Mouse (Mus musculus) stomach, postnatal 0 days (tissue): ENCODE results near the gene Psmc2. TPM values are rescaled to one million over a fixed set of nuclear protein-coding genes. Genes with fewer than 3 reads are reported as not detected.

ENCODE experiments used
- ATAC-seq: fragments of 200-750 bp; cut with Nextera tagmentation; 2 replicates; pipeline ENCODE4 v1.8.0; 2017; ENCODE audit not compliant: low FRiP score, low TSS enrichment
- DNase-seq: peaks from one replicate; pipeline ENCODE4 v3.0.0-alpha.2; 2016; ENCODE audit warnings: low spot score
- H3K27ac ChIP-seq: fragments of 300-500 bp; sonication (generic); replicated peaks from 2 replicates; pipeline ENCODE4 v1.5.1; 2014; ENCODE audit warnings: mild to moderate bottlenecking, control low read depth
- H3K27me3 ChIP-seq: fragments of 300-500 bp; sonication (generic); 2 replicates; pipeline ENCODE4 v1.6.1; 2014; ENCODE audit warnings: low read length; ENCODE audit not compliant: control insufficient read depth, insufficient read depth
- H3K36me3 ChIP-seq: fragments of 300-500 bp; sonication (generic); 2 replicates; pipeline ENCODE4 v1.6.1; 2014; ENCODE audit warnings: low read length, mixed read lengths; ENCODE audit not compliant: control insufficient read depth, insufficient read depth
- H3K4me1 ChIP-seq: fragments of 300-500 bp; sonication (generic); replicated peaks from 2 replicates; pipeline ENCODE4 v1.6.1; 2014; ENCODE audit warnings: antibody characterized with exemption; ENCODE audit not compliant: control insufficient read depth, insufficient read depth
- H3K4me2 ChIP-seq: fragments of 300-500 bp; sonication (generic); replicated peaks from 2 replicates; pipeline ENCODE4 v1.6.1; 2014; ENCODE audit warnings: low read depth, mild to moderate bottlenecking, control low read depth, moderate library complexity
- H3K4me3 ChIP-seq: fragments of 300-500 bp; sonication (generic); 2 replicates; pipeline ENCODE4 v1.5.1; 2014; ENCODE audit warnings: low read depth, low read length, control low read depth
- H3K9ac ChIP-seq: fragments of 300-500 bp; sonication (generic); 2 replicates; pipeline ENCODE4 v1.6.1; 2014; ENCODE audit warnings: mild to moderate bottlenecking, low read length, control low read depth, mixed read lengths
- H3K9me3 ChIP-seq: fragments of 300-500 bp; sonication (generic); 2 replicates; pipeline ENCODE4 v1.6.1; 2016; ENCODE audit warnings: low read length; ENCODE audit not compliant: control insufficient read depth
- CTCF ChIP-seq: IDR thresholded peaks from 2 replicates; pipeline ENCODE4 v1.5.1; 2016; ENCODE audit warnings: antibody characterized with exemption, low read depth, mild to moderate bottlenecking, moderate library complexity
- EP300 ChIP-seq: optimal IDR thresholded peaks from 2 replicates; pipeline ENCODE3; 2016; ENCODE audit warnings: antibody characterized with exemption
- WGBS: fragments of 180-500 bp; shearing (Covaris S2); extraction: QIAGEN DNeasy Blood & Tissue Kit; methylation state at CpG from one replicate; pipeline ENCODE4 v1.1.7; 2014; 5-methylcytosine and 5-hydroxymethylcytosine counted together
- polyA plus RNA-seq: library from polyadenylated mRNA; unstranded; fragments of >200 nt; fragmentation: Nextera tagmentation; extraction: Ambion mirVana; gene quantifications from 2 replicates; pipeline ENCODE4 v1.2.1, GENCODE M21; 2015

Psmc2 gene
- polyA plus RNA-seq, result 126 and 127 TPM in 2 replicates

DNA sequence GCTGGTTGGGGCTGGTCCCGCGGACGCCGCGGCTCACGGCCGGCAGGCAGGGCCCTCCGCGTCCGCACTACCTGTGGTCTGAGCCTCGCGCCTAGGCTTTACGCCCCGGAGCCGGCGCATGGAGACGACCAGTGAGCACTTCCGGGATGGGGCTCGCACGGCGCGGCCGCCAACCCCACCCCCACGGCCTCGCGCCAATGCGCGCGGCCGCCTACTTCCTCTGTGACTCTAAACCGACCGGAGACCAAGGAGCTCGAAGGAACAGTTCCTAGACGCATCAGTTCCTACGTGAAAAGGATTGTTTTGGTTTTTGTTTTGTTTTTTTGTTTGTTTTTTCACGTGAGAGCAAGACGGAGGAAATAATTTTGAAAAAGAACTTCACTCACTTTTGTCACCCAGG is at the start of gene Psmc2, which contains the start of gene Dnajc2:
Psmc2 (plus strand) TSS at position 231 of the 400 bp plus-strand sequence.
Dnajc2 (minus strand) TSS at position 199 of the 400 bp plus-strand sequence.
- H3K9me3 ChIP-seq, result no peaks in the 10 kb centered on the region
- H3K36me3 ChIP-seq, result peaks cover 14% of the 10 kb centered on the region; the same call in 1 of the 2 replicates
- peak within 1 kb of the TSS; percentile 85 for H3K27ac ChIP-seq
- H3K27me3 ChIP-seq, result no peaks in the 10 kb centered on the region
- no peak for TF ChIP-seq CTCF
- TF ChIP-seq EP300, result no peak
- ATAC-seq, result peak; percentile 97
- peak within 1 kb of the TSS; percentile 98 for H3K4me2 ChIP-seq
- DNase-seq, result peak; percentile 93
- H3K9ac ChIP-seq, result peak within 1 kb of the TSS; percentile 77
- WGBS, result under 1% methylated on average over 37 of the region's 37 CpGs
- peak within 1 kb of the TSS; percentile 98 for H3K4me3 ChIP-seq
- H3K4me1 ChIP-seq, result no peaks in the 10 kb centered on the region

DNA sequence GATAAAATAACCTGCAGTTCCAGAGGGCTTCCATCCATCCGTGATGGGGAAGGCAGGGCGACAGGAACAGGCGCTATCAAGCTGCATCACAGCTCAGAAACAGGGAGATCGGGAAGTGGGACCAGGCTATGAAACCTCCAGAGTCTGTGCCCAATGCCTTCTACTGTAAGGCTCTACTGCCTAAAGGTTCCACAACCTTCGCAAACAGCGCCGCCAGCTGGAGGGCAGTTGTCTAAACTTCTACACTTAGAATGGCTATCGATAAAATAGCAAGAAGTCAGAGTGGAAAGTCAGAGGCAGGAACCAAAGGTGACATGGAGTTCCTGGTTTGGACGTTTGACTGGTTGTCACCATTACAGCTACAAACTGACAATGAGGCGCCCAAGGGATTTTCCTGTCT is 49.5 kb upstream of the Psmc2 start:
- H3K36me3 ChIP-seq, result peaks cover 8% of the 10 kb centered on the region
- peak; percentile 88 for DNase-seq
- TF ChIP-seq EP300, result no peak
- peak; percentile 87 for TF ChIP-seq CTCF
- no peak overlapping the region for H3K27ac ChIP-seq
- H3K4me3 ChIP-seq, result peak overlapping the region; percentile 26
- ATAC-seq, result peak; percentile 66
- no peaks in the 10 kb centered on the region for H3K9me3 ChIP-seq
- H3K27me3 ChIP-seq, result no peaks in the 10 kb centered on the region
- H3K4me1 ChIP-seq, result peaks cover 2% of the 10 kb centered on the region; the same call in 1 of the 2 replicates
- no peak overlapping the region; the same call in 1 of the 2 replicates for H3K4me2 ChIP-seq
- WGBS, result 27% methylated on average over 10 of the region's 10 CpGs
- no peak overlapping the region for H3K9ac ChIP-seq

DNA sequence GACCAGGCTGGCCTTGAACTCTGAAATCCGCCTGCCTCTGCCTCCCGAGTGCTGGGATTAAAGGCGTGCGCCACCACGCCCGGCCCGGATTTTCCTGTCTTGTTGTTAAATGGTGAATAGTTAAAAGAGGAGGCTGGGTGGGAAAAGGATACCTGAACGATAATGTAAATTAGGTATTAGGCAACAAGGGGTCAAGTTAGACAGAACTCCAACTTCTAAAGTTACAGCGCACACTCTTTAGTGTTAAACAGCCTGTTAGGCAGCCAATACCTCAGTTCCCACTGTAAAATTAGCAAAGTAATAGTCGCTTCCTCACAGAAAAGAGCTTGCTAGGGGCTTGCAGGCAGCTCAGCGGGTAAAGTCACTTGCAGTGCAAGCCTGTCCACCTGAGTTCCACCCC is 49.0 kb upstream of the Psmc2 start:
- WGBS, result 77% methylated on average over 11 of the region's 11 CpGs
- H3K4me2 ChIP-seq, result no peak overlapping the region
- TF ChIP-seq EP300 (no peak), CTCF (no peak)
- H3K27ac ChIP-seq, result no peak overlapping the region
- no peak overlapping the region for H3K4me3 ChIP-seq
- no peaks in the 10 kb centered on the region for H3K27me3 ChIP-seq
- H3K4me1 ChIP-seq, result peaks cover 2% of the 10 kb centered on the region; the same call in 1 of the 2 replicates
- H3K36me3 ChIP-seq, result peaks cover 9% of the 10 kb centered on the region
- no peak for ATAC-seq
- H3K9me3 ChIP-seq, result no peaks in the 10 kb centered on the region
- no peak overlapping the region for H3K9ac ChIP-seq
- no peak for DNase-seq

DNA sequence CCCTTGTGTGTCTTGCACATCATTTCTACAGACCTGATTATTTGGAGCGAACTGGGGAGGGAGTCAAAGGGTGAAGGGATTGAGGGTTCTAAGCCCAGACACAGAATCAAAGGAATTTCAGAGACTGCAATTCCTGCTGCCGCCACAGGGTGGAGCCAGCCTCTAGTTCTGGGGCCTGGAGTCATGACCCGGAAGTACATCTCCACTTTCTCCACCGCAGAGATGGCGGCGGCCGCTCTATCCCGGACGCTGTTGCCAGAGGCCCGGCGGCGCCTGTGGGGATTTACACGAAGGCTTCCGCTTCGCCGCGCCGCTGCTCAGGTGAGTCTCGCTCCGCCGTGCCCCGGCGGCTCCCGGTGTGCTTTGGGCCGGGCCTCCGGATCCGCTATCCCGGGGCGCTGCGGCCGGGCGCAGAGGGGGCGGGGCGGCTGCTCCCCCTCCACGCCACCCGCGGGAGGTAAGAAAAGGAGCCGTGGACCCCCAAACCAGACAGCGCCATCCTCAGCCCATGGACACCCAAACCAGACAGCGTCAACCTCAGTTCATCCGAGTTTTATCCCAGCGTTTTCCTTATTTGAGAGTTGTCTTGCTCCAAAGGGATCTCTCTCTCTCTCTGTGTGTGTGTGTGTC is 48.0 kb upstream of the Psmc2 start, which contains the start of gene Pmpcb:
Pmpcb (plus strand) TSS at position 186 of the 630 bp plus-strand sequence.
- peak within 1 kb of the TSS; percentile 91 for H3K9ac ChIP-seq
- no peaks in the 10 kb centered on the region for H3K9me3 ChIP-seq
- peak within 1 kb of the TSS; percentile 74 for H3K4me2 ChIP-seq
- H3K4me1 ChIP-seq, result peaks cover 2% of the 10 kb centered on the region; the same call in 1 of the 2 replicates
- peaks cover 13% of the 10 kb centered on the region for H3K36me3 ChIP-seq
- peak within 1 kb of the TSS; percentile 83 for H3K27ac ChIP-seq
- TF ChIP-seq EP300 (no peak), CTCF (peak; percentile 94)
- under 1% methylated on average over 41 of the region's 42 CpGs for WGBS
- H3K27me3 ChIP-seq, result no peaks in the 10 kb centered on the region
- DNase-seq, result peak; percentile 87
- peak within 1 kb of the TSS; percentile 95 for H3K4me3 ChIP-seq
- ATAC-seq, result peak; percentile 91

DNA sequence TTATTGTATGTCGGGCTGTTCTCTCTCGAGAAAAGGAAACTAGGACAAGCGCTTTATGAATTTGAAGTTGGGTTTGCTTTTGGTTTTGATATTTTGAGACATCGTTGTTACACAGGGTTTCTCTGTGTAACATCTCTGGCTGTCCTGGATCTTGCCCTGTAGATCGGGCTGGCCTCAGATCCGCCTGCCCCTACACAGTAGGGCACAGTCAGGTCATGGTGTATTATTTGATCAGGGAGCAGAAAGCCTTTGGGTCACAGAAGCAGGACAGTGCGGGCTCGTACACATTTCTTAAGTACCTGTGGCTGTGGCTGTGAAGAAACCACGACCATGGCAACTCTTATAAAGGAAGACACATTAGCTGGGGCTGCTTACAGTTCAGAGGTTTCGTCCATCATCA is 47.5 kb upstream of the Psmc2 start:
- H3K36me3 ChIP-seq, result peaks cover 15% of the 10 kb centered on the region
- no peak overlapping the region; the same call in 1 of the 2 replicates for H3K27ac ChIP-seq
- H3K4me2 ChIP-seq, result peak overlapping the region; percentile 74
- peaks cover 2% of the 10 kb centered on the region; the same call in 1 of the 2 replicates for H3K4me1 ChIP-seq
- WGBS, result 14% methylated on average over 10 of the region's 10 CpGs
- H3K4me3 ChIP-seq, result peak overlapping the region; percentile 95
- peak overlapping the region; percentile 91 for H3K9ac ChIP-seq
- TF ChIP-seq EP300, result no peak
- TF ChIP-seq CTCF, result no peak
- H3K9me3 ChIP-seq, result no peaks in the 10 kb centered on the region
- DNase-seq (no peak), ATAC-seq (no peak)
- H3K27me3 ChIP-seq, result no peaks in the 10 kb centered on the region

DNA sequence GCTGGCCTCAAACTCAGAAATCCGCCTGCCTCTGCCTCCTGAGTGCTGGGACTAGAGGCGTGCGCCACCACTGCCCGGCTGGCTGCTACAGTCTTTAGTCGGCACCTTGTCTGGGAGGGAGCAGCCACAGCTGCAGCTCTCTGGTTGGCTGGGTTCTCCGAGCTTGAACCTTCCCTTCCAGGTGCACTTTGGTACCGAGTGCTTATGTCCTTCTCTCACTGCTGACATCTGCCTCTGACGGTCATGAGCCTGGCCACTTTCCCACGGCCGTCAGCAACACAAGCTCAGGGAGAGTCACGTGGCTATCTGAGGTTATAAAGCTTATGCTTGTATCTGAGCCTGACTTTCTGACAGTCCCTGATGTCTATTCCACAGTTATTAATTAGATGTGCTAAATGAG is 46.0 kb upstream of the Psmc2 start:
- TF ChIP-seq CTCF (no peak), EP300 (no peak)
- Histone ChIP-seq H3K27me3 (no peaks in the 10 kb centered on the region), H3K4me2 (no peak overlapping the region), H3K36me3 (peaks cover 26% of the 10 kb centered on the region), H3K4me3 (no peak overlapping the region), H3K4me1 (peaks cover 2% of the 10 kb centered on the region; the same call in 1 of the 2 replicates), H3K27ac (no peak overlapping the region), H3K9me3 (no peaks in the 10 kb centered on the region), H3K9ac (no peak overlapping the region)
- DNase-seq (no peak), ATAC-seq (no peak)
- 87% methylated on average over 11 of the region's 11 CpGs for WGBS
